Mouse (Mus musculus) heart, postnatal 14 days (tissue): Measurements from ENCODE around the gene Mrpl16. TPM values are rescaled to one million over a fixed set of nuclear protein-coding genes. Genes with fewer than 3 reads are reported as not detected.

Source experiments
- DNase-seq, 2 experiments: peaks; one replicate each; pipeline ENCODE4 v3.0.0; 2021 to 2022
- intact Hi-C: fragments of 180-260 bp; cut with DNase I; formaldehyde crosslinking; loops from one replicate; pipeline ENCODE4 v1.15.1; 2025
- total RNA-seq, 2 experiments: library from RNA; stranded (reverse); gene quantifications; 2 replicates each; pipeline ENCODE4 v1.2.3; 2021

Gene Mrpl16
- total RNA-seq, 2 experiments from 2014 or later: 90.2 to 101 TPM

- intact Hi-C loops: no loop called here
- DNase-seq: no peak
Measured at GRCm38 (mm10) chr19:11794447-11794846, 24.3 kb downstream of the Mrpl16 start.

- intact Hi-C loops: no loop called here
- DNase-seq: no peak
Measured at GRCm38 (mm10) chr19:11800531-11801315, 30.5 kb downstream of the Mrpl16 start.

GRCm38 (mm10) chr19:11804423-11804822, 34.2 kb downstream of the Mrpl16 start:
- no peak for DNase-seq
- intact Hi-C loops: no loop called here

- DNase-seq: no peak
- intact Hi-C loops: no loop called here
Measured at GRCm38 (mm10) chr19:11807251-11807650, 37.1 kb downstream of the Mrpl16 start.

GRCm38 (mm10) chr19:11807822-11808221, 37.6 kb downstream of the Mrpl16 start:
- DNase-seq: no peak
- intact Hi-C loops: no loop called here

GRCm38 (mm10) chr19:11808452-11808851, 38.3 kb downstream of the Mrpl16 start:
- no peak for DNase-seq
- intact Hi-C loops: no loop called here

GRCm38 (mm10) chr19:11810003-11810758, 40.0 kb downstream of the Mrpl16 start:
- intact Hi-C loops: no loop called here
- DNase-seq: no peak

GRCm38 (mm10) chr19:11810856-11811255, 40.7 kb downstream of the Mrpl16 start:
- DNase-seq: peak; percentile 28 to 35
- intact Hi-C loops: no loop called here

- no peak for DNase-seq
- intact Hi-C loops: no loop called here
Measured at GRCm38 (mm10) chr19:11811688-11812365, 41.6 kb downstream of the Mrpl16 start.

- DNase-seq: no peak
- intact Hi-C loops: no loop called here
Measured at GRCm38 (mm10) chr19:11813136-11813535, 42.9 kb downstream of the Mrpl16 start.

- intact Hi-C loops: no loop called here
- DNase-seq: peak in 1 of 2 experiments; percentile 30
Measured at GRCm38 (mm10) chr19:11813649-11814048, 43.5 kb downstream of the Mrpl16 start.

GRCm38 (mm10) chr19:11814742-11815333, 44.6 kb downstream of the Mrpl16 start:
- intact Hi-C loops: loop anchor here (5.0 kb wide), 2 partner anchors 97 to 192 kb away; partner anchors contain the start of gene Patl1

GRCm38 (mm10) chr19:11816706-11817105, 46.5 kb downstream of the Mrpl16 start:
- intact Hi-C loops: loop anchor here (5.0 kb wide), 2 partner anchors 96 to 191 kb away; partner anchors contain the start of gene Patl1
- no peak for DNase-seq

More at GRCm38 (mm10) chr19:11814742-11815333, 44.6 kb downstream of the Mrpl16 start:
- no peak for DNase-seq

- no peak for DNase-seq
- intact Hi-C loops: loop anchor here (5.0 kb wide), 2 partner anchors 95 to 190 kb away; partner anchors contain the start of gene Patl1
Measured at GRCm38 (mm10) chr19:11817586-11817985, 47.4 kb downstream of the Mrpl16 start.

GRCm38 (mm10) chr19:11818199-11819142, 48.3 kb downstream of the Mrpl16 start:
- DNase-seq: peak; percentile 63 to 78
- intact Hi-C loops: loop anchor here (5.0 kb wide), 2 partner anchors 94 to 189 kb away; partner anchors contain the start of gene Patl1

- intact Hi-C loops: loop anchor here (5.0 kb wide), 2 partner anchors 93 to 188 kb away; partner anchors contain the start of gene Patl1
- DNase-seq: no peak
Measured at GRCm38 (mm10) chr19:11819143-11819700, 49.0 kb downstream of the Mrpl16 start, which contains the start of gene Stx3. Stx3 (minus strand) TSS chr19:11819403.

GRCm38 (mm10) chr19:11819800-11820199, 49.6 kb downstream of the Mrpl16 start:
- intact Hi-C loops: loop anchor here (1.0 to 5.0 kb wide), 3 partner anchors 42 to 188 kb away; partner anchors contain the start of gene Patl1
- DNase-seq: peak; percentile 86 to 89

- intact Hi-C loops: loop anchor here (1.0 kb wide), 1 partner anchor 43 kb away; no protein-coding TSS in a partner anchor
- no peak for DNase-seq
Measured at GRCm38 (mm10) chr19:11820211-11820610, 50.0 kb downstream of the Mrpl16 start.
